Comparison of ENCODE assay signal across 14 mouse cellular contexts in genomic region chr2:63049884-63050283, GRCm38 (mm10).
DNase-seq lines count a peak whose midpoint lies in the region.
"Had no signal": no experiment of that assay in that cellular context is flagged by ENCODE, and none has a peak within 500 bp of the region (broad histone marks: within the 10 kb centered on the region; RNA-seq: fewer than 3 reads in every experiment).

No protein-coding gene starts in this region.

- DNase-seq in frontal cortex, adult 2 months (ENCODE audit: extremely low spot score in 1 of 2, low spot score in 1 of 2): peak; percentile 32
- DNase-seq in frontal cortex, postnatal 25 days (ENCODE audit: low spot score in 2 of 2): no peak
- DNase-seq in brain, adult 2 months (ENCODE audit: low read depth, low spot score): peak; percentile 59
- peak; percentile 46 for DNase-seq in telencephalon, adult 2 months (ENCODE audit: low read depth, low spot score)
- no peak for DNase-seq in spleen, postnatal 36 days (ENCODE audit: low spot score in 2 of 2)
- DNase-seq: adrenal gland, adult 2 months; adrenal gland, postnatal 10 days; adrenal gland, postnatal 25 days; cerebellum, adult 11-12 months; cerebellum, adult 2 months; cerebellum, adult 9-10 months; cerebellum, postnatal 10 days; cerebellum, postnatal 25 days; forebrain, postnatal 0 days had no signal

Comparison
In these comparisons a context has a peak if more than half of its experiments do, and no peak if none do; other contexts are left out.
1. DNase-seq: peak in frontal cortex, adult 2 months (2 of 2), brain, adult 2 months (single experiment) and telencephalon, adult 2 months (single experiment); none in frontal cortex, postnatal 25 days (0 of 2) and spleen, postnatal 36 days (0 of 2).